Mouse (Mus musculus) telencephalon, adult 2 months (tissue): ENCODE measurements at regions not wholly inside any gene's neighbourhood (a gene's known extent, or its start where the extent isn't known, plus 50 kb on each side); places are given as distances from the start of the nearest gene placed in this dataset.

Experiments
- DNase-seq: peaks from one replicate; pipeline ENCODE4 v3.0.0-alpha.2; 2011; ENCODE audit warnings: low read depth, low spot score

DNA sequence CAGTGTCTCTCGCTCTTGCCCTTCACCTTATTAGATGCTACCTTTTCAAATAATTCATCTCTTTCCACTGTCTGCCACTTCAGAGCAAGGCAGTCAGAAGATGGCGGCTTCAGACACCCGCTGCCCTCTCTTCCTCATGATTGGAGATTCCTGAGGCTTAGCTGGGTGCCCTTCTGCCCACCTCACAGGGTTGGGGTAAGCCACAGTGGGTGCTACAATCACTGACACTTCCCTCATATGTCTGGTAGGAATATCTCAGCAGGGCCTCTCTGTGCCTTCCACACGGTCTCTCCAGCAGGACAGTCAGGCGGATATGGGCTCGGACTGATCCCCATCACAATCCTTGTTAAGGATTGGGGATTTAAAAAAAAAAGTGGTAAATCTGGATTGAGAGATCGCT is 53.2 kb upstream of the Rpl36-ps4 start:
- no peak for DNase-seq

DNA sequence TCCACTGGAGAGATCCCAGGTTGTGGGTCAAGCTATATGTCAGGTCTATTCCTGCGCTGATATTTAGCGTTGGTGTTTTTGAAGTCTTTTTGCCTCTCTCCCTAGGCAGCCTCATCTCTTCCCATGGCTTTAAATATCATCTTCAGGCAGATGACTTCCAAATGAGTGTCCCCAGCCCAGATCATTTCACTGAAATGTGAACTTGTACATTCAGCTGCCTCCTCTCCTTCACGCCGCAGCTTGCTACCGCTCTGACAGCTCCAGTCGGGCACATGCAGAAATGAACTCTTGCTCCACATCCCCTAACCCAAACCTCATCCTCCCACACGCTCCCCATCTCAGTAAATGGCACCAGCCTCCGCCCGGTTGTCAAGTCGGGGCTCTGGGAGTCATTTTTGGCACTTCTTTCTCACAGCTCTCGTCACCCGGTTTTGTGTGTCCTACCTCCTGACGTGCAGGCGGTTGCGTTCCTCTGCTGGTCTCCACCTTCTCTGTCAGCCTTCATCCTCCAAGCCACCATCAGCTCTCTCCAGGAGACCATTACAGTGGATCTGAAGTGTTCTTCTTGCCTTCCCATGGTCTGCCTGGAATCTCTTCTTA is 54.0 kb upstream of the Rpl36-ps4 start:
- DNase-seq = no peak

DNA sequence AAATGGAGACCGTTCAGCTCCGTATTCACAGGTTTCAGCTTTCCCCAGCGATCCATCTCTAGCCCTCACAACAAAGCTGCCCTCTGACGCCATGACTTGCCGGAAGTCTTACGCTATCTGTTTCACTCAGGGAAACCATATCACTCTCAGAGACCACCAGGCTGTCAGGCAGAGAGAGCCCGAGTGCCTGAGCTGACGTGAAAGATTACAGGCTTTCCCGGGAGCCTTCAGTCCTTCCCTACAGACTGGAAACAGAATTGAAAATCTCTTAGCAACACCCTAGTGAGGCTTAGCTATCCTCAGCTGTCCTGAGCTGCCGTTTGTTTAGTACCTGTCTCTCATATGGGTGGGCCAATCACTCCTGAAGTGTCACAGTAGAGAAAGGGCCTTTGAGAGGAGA is 54.6 kb upstream of the Rpl36-ps4 start:
- DNase-seq = no peak

DNA sequence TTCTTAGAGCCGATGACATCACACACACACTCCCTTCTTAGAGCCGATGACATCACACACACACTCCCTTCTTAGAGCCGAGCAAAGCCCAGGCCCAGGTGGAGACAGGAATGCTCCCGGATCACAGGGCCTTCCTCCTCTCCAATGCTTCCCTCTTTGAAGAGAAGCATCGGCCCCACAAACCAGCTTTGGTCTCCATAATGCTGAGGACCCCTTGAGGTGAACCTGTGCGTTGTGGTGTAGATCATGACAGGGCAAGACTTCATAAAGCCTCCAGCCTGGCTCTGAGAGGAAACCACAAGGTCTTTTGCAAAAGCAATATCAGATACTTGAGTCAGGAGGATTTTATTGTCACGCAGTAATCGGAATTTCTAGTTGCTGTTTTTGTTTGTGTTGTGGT is 55.3 kb upstream of the Rpl36-ps4 start:
- no peak for DNase-seq

- no peak for DNase-seq
Measured at GRCm38 (mm10) chr17:87864842-87865241, 55.9 kb upstream of the Rpl36-ps4 start.

GRCm38 (mm10) chr17:87861587-87861986 is 59.2 kb upstream of the Rpl36-ps4 start:
- no peak for DNase-seq

DNA sequence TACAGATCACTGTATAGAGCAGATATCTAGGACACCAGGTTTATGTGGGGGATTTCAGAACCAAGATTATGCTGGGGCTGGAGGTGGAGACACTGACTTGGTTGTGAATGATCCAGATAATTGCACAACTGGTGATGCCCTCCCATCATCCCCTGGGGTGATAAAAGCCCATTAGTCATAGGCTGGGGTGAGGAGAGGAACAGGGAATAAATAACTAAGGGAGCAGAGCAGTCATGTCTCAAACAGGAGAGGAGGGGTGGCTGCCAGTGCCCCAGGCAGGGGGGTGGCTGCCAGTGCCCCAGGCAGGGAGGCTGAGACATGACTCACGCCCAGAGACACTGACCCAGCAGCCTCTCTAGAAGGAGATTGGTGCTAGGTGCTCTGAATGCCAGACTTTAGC is 53.7 kb upstream of the Kcnk12 start:
- DNase-seq = peak; percentile 44

- no peak for DNase-seq
Measured at GRCm38 (mm10) chr17:87849897-87850296, 52.1 kb upstream of the Kcnk12 start.

DNA sequence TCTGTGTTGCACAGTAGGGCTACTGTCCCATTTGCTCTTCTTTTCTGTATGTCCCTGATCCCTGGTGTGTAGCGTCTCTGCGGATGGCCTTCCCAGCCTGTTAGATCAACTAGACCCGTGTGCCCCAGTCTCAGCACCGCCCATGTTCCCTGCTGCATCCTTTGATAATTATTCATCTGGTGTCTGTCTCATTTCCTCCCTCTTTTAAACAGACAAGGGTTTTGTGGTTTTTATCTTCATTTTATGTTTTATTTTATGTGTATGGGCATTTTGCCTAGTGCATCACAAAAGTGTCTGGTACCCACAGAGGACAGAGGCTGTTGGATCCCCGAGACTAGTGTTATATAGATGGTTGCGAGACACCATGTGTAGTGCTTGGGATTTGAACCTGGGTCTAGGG is 51.6 kb upstream of the Kcnk12 start:
- DNase-seq = no peak

DNA sequence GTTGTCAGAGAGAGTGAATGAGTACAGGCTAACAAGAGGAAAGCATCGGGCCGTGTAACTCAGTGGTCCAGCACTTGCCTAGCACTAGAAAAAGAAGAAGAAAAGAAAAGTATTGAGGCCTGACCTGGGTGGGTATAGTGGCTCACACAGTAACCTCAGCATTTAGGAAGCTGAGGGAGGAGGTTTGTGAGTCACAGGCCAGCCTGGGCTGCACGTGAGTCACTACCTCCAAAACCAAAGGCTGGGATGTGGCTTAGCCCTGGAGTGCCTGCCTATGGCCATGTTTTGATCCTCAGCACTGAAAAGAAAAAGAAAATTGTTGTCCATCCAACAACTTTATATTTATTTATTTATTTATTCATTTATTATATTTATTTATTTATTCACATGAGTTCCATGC is 51.2 kb upstream of the Kcnk12 start:
- no peak for DNase-seq
